Mouse (Mus musculus): ENCODE results near the gene Ddx28. TPM values are rescaled to one million over a fixed set of nuclear protein-coding genes. Genes with fewer than 3 reads are reported as not detected.

The Ddx28 gene
- polyA plus RNA-seq (2012; rRNA removed), result 13.3 and 13.7 TPM in 2 replicates

GRCm38 (mm10) chr8:106011643-106011986 is at the start of gene Ddx28:
Gene Ddx28 (minus strand): TSS chr8:106011882.

GRCm38 (mm10) chr8:106058731-106059612 is 47.3 kb upstream of the Ddx28 start, which contains the start of gene Nfatc3:
Gene Nfatc3 (plus strand): TSS chr8:106058840.

GRCm38 (mm10) chr8:106005875-106006274 is 5.8 kb downstream of the Ddx28 start, which contains the start of gene Dpep2nb:
Gene Dpep2nb (minus strand): TSS chr8:106005975.

GRCm38 (mm10) chr8:105990856-105991387 is 20.8 kb downstream of the Ddx28 start, which contains the start of gene Dus2:
Gene Dus2 (plus strand): TSS chr8:105991337.

GRCm38 (mm10) chr8:105979325-105979724 is 32.4 kb downstream of the Ddx28 start, which contains the start of gene Dpep3:
Gene Dpep3 (minus strand): TSS chr8:105979429.

GRCm38 (mm10) chr8:105965905-105966341 is 45.8 kb downstream of the Ddx28 start, which contains the start of gene Slc12a4:
Gene Slc12a4 (minus strand): TSS chr8:105966097.

Other genes with a start within 250 kb of the Ddx28 start
- gene Ranbp10, start 184.5 kb downstream of the Ddx28 start, polyA plus RNA-seq (2012; rRNA removed), result 33.4 and 35.4 TPM in 2 replicates
- 0.51 and 0.74 TPM in 2 replicates for gene Tsnaxip1, start 184.2 kb downstream of the Ddx28 start, polyA plus RNA-seq (2012; rRNA removed)
- 101 and 102 TPM in 2 replicates for gene Cenpt, start 158.6 kb downstream of the Ddx28 start, polyA plus RNA-seq (2012; rRNA removed)
- 59.7 and 67.0 TPM in 2 replicates for gene Thap11, start 156.8 kb downstream of the Ddx28 start, polyA plus RNA-seq (2012; rRNA removed)
- gene Nutf2, start 151.3 kb downstream of the Ddx28 start, polyA plus RNA-seq (2012; rRNA removed), result 236 and 293 TPM in 2 replicates
- gene Edc4, start 131.0 kb downstream of the Ddx28 start, polyA plus RNA-seq (2012; rRNA removed), result 76.2 and 83.8 TPM in 2 replicates
- gene Nrn1l, start 118.3 kb downstream of the Ddx28 start, polyA plus RNA-seq (2012; rRNA removed), result 1.2 and 1.3 TPM in 2 replicates
- gene Pskh1, start 111.4 kb downstream of the Ddx28 start, polyA plus RNA-seq (2012; rRNA removed), result 19.6 and 25.0 TPM in 2 replicates
- gene Ctrl, start 78.0 kb downstream of the Ddx28 start, polyA plus RNA-seq (2012; rRNA removed), result 6.8 and 7.4 TPM in 2 replicates
- gene Psmb10, start 73.4 kb downstream of the Ddx28 start, polyA plus RNA-seq (2012; rRNA removed), result 47.3 and 56.2 TPM in 2 replicates
- gene Lcat, start 68.5 kb downstream of the Ddx28 start, polyA plus RNA-seq (2012; rRNA removed), result 2.5 and 4.5 TPM in 2 replicates
- 15.2 and 30.7 TPM in 2 replicates for gene Slc12a4, start 45.8 kb downstream of the Ddx28 start, polyA plus RNA-seq (2012; rRNA removed)
- not detected in 2 replicates for gene Dpep3, start 32.5 kb downstream of the Ddx28 start, polyA plus RNA-seq (2012; rRNA removed)
- 21.1 and 25.0 TPM in 2 replicates for gene Dus2, start 20.5 kb downstream of the Ddx28 start, polyA plus RNA-seq (2012; rRNA removed)
- not detected in 2 replicates for gene Dpep2nb, start 5.9 kb downstream of the Ddx28 start, polyA plus RNA-seq (2012; rRNA removed)
- gene Nfatc3, start 47.0 kb upstream of the Ddx28 start, polyA plus RNA-seq (2012; rRNA removed), result 11.4 and 13.4 TPM in 2 replicates
- gene Esrp2, start 125.1 kb upstream of the Ddx28 start, polyA plus RNA-seq (2012; rRNA removed), result 0.27 and 4.7 TPM in 2 replicates
- gene Pla2g15, start 138.5 kb upstream of the Ddx28 start, polyA plus RNA-seq (2012; rRNA removed), result 12.7 and 15.6 TPM in 2 replicates
- 50.0 and 55.4 TPM in 2 replicates for gene Slc7a6, start 157.0 kb upstream of the Ddx28 start, polyA plus RNA-seq (2012; rRNA removed)
- gene Slc7a6os, start 199.1 kb upstream of the Ddx28 start, polyA plus RNA-seq (2012; rRNA removed), result 48.8 and 51.3 TPM in 2 replicates
- gene Prmt7, start 199.1 kb upstream of the Ddx28 start, polyA plus RNA-seq (2012; rRNA removed), result 37.7 and 42.5 TPM in 2 replicates